Mouse (Mus musculus) regulatory T cell (primary cell): Measurements from ENCODE around the gene Dapk2.

Experiments
- in situ Hi-C: fragments of 300-600 bp; cut with MboI, MseI; formaldehyde crosslinking; loops from one replicate; pipeline ENCODE4 v1.15.1; 2025; ENCODE audit warnings: high pct_unique_total_duplicates

The Dapk2 gene

DNA sequence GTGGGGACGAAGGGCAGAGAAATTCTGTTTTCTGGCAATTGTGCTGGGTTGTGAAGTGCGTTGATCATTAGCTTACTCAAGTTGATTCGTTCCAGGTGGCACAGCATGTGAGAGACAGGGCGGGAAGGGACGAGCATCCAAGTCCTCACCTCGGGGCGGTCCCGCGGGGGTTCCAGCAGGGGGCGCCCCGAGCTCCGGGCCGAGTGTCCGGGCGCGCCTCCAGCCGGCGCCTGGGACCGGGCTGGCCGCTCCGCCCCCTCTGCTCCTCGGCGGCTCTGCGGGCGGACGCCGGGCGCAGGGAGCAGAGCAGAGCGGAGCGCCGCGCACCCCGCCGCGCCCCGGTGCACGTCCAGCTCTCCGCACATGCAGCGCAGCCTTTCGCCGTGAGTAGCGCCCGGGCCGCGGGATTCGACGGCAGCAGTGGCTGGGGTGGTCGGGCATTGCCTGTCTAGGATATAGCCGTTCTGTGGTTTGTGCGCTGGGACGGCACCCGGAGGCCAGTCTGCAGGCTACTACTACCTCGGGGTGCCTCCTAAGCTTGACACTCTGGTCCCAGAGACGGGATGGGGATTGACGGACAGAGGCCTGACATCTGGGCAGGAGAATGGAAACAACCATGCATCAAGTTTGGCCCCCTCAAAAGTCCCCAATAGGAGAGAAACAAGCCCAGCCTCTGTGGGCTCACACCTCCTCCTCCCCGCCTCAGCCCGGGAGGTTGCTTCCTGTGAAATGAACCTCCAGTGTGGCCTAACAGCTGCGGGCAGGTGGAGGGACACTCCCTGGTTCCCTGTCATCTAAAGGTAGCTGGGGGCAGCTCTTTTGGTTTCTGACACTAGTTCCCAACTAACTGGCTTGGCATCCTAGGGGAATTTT is at the start of gene Dapk2:
Dapk2 (plus strand) TSS at position 266 of the 873 bp plus-strand sequence.
- in situ Hi-C loops: no loop called here

DNA sequence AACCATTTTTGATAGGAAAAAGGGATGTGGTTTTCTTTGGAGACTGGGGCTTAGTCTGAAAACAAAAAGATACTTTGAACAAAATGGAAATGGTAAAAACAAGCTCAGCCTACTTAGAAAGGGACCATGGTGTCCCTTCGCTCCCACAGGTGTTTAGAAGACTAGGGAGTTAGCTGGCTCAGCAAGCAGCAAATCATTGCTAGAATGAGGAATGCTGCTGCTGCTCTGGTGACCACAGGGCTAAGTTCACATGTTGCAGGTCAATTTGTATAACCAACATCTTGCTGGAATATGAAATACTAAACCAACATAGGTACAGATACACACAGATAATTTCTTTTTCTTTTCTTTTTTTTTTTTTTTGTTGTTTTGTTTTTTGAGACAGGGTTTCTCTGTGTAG is 48.4 kb upstream of the Dapk2 start:
- in situ Hi-C loops: no loop called here

GRCm38 (mm10) chr9:66110126-66110525 is 47.9 kb upstream of the Dapk2 start:
- in situ Hi-C loops: no loop called here

- in situ Hi-C loops: no loop called here
These were observed 47.2 kb upstream of the Dapk2 start for GRCm38 (mm10) chr9:66110611-66111379.

DNA sequence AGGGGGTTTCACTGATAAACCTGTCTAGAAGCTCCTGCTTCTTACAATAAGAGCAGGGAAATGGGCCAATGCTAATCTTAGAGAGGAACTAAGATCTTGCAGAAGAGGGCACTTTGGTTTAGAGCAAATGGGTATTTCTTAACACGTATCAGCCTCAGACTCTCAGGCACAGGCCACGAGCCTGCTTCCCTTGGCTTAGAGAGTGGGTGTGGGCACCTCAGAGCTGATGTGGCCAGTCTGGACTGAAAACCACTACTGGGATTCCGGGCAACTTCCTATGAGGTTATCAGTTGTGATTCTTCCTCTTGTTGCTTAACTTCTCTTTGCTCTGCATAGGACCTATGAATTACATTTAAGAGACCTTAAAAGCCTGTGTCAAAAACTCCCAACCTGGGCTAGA is 43.7 kb upstream of the Dapk2 start:
- in situ Hi-C loops: no loop called here

DNA sequence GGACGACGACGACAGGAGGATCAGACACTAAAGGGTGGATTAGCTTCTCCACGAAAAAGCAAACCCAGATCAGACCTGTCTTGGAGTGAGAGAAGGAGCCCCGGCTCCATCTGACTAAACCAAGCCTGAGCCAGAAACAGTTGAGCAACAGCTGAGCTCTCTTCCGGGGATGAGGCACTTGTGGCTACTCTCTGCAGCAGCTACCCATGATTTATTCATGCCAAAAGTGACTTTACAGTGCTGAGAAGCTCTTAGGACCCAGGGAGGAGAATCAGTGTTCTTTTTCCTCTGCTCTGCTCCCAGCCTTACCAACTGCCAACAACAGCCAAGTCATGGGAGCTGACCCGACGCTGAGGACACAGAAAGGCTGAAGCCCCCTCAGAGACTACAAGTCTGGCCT is 41.1 kb upstream of the Dapk2 start:
- in situ Hi-C loops: no loop called here

DNA sequence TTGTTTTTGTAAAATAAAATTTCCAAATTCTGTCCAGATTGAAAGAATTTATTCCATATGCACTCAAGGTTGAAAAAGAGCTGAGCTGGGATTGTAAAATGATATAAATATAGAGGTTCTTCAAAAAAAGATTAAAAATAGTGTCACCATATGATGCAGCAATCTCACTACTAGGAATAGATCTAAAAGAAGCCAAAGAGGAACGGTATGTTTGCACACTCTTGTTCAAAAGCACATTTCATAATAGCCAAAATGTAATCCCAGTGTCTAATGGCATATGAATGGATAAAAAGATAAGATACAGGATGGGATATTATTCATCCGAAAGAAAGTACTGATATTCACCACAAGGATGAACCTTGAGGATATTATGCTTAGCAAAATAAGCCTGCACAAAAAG is 38.5 kb upstream of the Dapk2 start:
- in situ Hi-C loops: no loop called here

GRCm38 (mm10) chr9:66120106-66120505 is 37.9 kb upstream of the Dapk2 start:
- in situ Hi-C loops: no loop called here

DNA sequence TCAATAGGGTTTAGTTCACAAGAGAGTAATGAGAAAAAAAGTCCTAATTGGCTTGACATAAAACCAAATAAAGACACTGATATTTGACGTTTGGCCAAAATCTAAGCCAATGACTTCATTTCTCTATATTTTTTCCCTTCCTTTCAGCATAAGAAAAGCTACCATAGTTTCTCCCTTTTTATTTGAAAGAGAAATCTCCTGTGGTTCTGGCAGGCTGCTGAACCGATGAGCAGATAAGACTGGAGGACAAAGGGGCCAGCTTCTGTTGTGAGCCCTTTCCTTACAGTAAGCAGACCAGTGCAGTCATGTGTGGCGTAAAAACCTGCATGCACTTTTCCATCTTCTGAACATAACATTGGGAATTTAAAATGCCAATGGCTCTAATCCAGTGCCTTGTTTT is 37.1 kb upstream of the Dapk2 start:
- in situ Hi-C loops: no loop called here

GRCm38 (mm10) chr9:66121421-66121820 is 36.6 kb upstream of the Dapk2 start:
- in situ Hi-C loops: no loop called here

- in situ Hi-C loops: no loop called here
These were observed 34.4 kb upstream of the Dapk2 start for GRCm38 (mm10) chr9:66123648-66124047.

GRCm38 (mm10) chr9:66124111-66124531 is 33.9 kb upstream of the Dapk2 start:
- in situ Hi-C loops: no loop called here

- in situ Hi-C loops: no loop called here
These were observed 33.1 kb upstream of the Dapk2 start for GRCm38 (mm10) chr9:66124681-66125542.

GRCm38 (mm10) chr9:66125543-66126455 is 32.2 kb upstream of the Dapk2 start:
- in situ Hi-C loops: no loop called here

- in situ Hi-C loops: no loop called here
These were observed 31.4 kb upstream of the Dapk2 start, which contains the start of the genes Snx1 and Ciao2a for GRCm38 (mm10) chr9:66126456-66127192. Gene Snx1, minus strand, starts transcription at chr9:66126587. Gene Ciao2a, plus strand, starts transcription at chr9:66126611.

- in situ Hi-C loops: no loop called here
These were observed 30.9 kb upstream of the Dapk2 start for GRCm38 (mm10) chr9:66127193-66127546.

DNA sequence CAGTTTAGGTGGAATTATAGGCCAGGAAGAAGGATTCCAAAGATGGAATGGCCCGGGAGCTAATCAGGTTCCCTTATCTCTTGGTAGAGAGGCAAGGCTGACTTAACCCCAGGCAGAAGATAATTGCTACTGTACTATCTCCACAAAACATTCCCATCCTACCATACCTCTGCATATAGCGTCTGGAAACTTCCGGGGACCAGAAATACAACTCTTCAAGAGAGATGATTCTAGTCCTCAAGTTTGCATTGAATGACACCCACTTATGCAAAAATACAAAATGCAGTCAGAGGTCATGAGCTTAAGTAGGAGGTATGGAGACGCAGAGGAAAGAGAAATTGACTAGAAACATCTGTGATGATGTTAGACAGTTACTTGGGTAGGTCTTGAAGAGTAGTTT is 30.1 kb upstream of the Dapk2 start:
- in situ Hi-C loops: no loop called here

DNA sequence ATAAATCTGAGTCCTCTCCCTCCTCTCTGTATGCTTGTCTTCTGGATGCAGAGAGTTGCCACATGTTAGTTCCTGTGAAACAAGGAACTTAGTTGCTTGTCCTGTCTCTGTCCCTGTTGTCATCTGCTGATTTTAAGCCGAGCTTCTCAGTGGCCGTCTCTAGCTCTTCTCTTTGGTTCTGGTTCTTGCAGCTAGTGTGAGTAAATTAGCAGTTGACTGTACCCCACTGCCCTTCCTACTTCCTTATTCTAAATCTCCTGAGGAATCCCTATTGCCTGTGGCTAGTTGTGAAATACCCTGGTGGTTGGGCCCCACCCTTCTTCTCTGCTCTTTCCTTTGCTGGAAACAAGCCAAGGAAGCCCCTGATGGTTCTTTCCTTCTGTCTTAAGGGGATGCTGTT is 26.6 kb upstream of the Dapk2 start:
- in situ Hi-C loops: no loop called here

DNA sequence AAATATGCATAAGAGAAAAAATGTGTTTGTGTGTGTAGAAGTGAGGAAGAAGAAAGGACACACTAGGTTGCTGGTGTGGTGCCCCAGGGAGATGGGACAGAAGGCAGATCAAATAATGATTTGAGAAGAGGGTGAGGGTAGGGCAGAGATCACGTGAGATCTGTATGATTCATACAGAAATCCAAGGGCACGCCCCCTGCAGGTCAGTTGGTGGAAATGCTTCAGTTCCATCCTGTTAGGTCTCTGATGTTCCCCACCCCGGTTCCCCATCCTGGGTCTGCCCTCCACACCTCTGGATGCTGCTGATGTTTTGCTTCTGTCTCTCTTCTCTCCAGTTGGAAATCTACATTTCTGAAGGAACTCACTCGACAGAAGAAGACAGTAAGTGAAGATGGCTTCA is 22.1 kb upstream of the Dapk2 start:
- in situ Hi-C loops: no loop called here

DNA sequence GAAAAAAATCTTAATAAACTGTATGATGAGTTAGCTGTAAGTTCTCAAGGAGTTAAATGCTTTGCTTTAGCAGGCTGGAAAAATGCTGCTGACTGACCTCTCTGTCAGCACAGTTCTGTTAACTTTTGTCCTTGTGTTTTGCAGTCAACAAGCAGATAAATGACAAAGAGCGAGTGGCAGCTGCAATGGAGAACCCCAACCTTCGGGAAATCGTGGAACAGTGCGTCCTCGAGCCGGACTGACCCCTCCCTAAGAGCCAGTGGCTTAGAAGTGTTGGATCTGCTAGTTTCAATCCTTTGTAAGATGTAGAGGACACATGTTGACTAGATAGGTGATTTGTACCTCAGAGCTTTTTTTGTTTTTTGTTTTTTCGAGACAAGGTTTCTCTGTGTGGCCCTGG is 19.8 kb upstream of the Dapk2 start:
- in situ Hi-C loops: no loop called here
